Mouse (Mus musculus) heart, embryonic 14.5 days (tissue): ENCODE results near the gene Olfm2. TPM values are rescaled to one million over a fixed set of nuclear protein-coding genes. Genes with fewer than 3 reads are reported as not detected.

ENCODE experiments used
- ATAC-seq: fragments of 200-750 bp; cut with Nextera tagmentation; 2 replicates; pipeline ENCODE4 v1.8.0; 2017; ENCODE audit warnings: low read depth, moderate TSS enrichment; ENCODE audit not compliant: insufficient number of reproducible peaks, insufficient read depth, low FRiP score
- H3K27ac ChIP-seq, 2 experiments: fragments of 200-500 bp in 1 of 2; fragments of 300-500 bp in 1 of 2; sonication (generic) in 1 of 2; replicated peaks in 1 of 2; 2 replicates each; pipeline ENCODE4 v1.5.1; 2012 to 2014; ENCODE audit warnings: low read depth in 2 of 2, low read length in 2 of 2, control low read depth in 1 of 2, mild to moderate bottlenecking in 1 of 2, mixed read lengths in 1 of 2; ENCODE audit not compliant: control insufficient read depth in 1 of 2, insufficient read depth in 1 of 2
- H3K27me3 ChIP-seq: fragments of 300-500 bp; sonication (generic); 2 replicates; pipeline ENCODE4 v1.6.1; 2014; ENCODE audit warnings: mild to moderate bottlenecking, low read length, control low read depth; ENCODE audit not compliant: control insufficient read depth, insufficient read depth
- H3K36me3 ChIP-seq: fragments of 300-500 bp; sonication (generic); 2 replicates; pipeline ENCODE4 v1.6.1; 2014; ENCODE audit warnings: mild to moderate bottlenecking, control low read depth, low read length, mixed read lengths; ENCODE audit not compliant: control insufficient read depth, insufficient read depth
- H3K4me1 ChIP-seq, 2 experiments: fragments of 200-500 bp in 1 of 2; fragments of 300-500 bp in 1 of 2; sonication (generic) in 1 of 2; 2 replicates each; pipeline ENCODE4 v1.6.1; 2012 to 2014; ENCODE audit warnings: low read length in 2 of 2, control low read depth in 1 of 2, mixed read lengths in 1 of 2; ENCODE audit not compliant: control insufficient read depth in 2 of 2, insufficient read depth in 2 of 2
- H3K4me2 ChIP-seq: fragments of 300-500 bp; sonication (generic); 2 replicates; pipeline ENCODE4 v1.6.1; 2014; ENCODE audit warnings: mild to moderate bottlenecking, low read length
- H3K4me3 ChIP-seq, 2 experiments: fragments of 200-500 bp in 1 of 2; fragments of 300-500 bp in 1 of 2; sonication (generic) in 1 of 2; 2 replicates each; pipeline ENCODE4 v1.5.1; 2012 to 2014; ENCODE audit warnings: low read length in 2 of 2, mild to moderate bottlenecking in 2 of 2, control low read depth in 1 of 2, low read depth in 1 of 2, moderate library complexity in 1 of 2; ENCODE audit not compliant: control insufficient read depth in 1 of 2, insufficient read depth in 1 of 2
- H3K9ac ChIP-seq: fragments of 300-500 bp; sonication (generic); 2 replicates; pipeline ENCODE4 v1.6.1; 2014; ENCODE audit warnings: mild to moderate bottlenecking, low read length
- H3K9me3 ChIP-seq: fragments of 300-500 bp; sonication (generic); 2 replicates; pipeline ENCODE4 v1.6.1; 2016; ENCODE audit warnings: low read length, control low read depth; ENCODE audit not compliant: control insufficient read depth
- WGBS: fragments of 180-500 bp; shearing (Covaris S2); extraction: QIAGEN DNeasy Blood & Tissue Kit; methylation state at CpG from one replicate; pipeline ENCODE4 v1.1.7; 2014; 5-methylcytosine and 5-hydroxymethylcytosine counted together
- polyA plus RNA-seq: library from polyadenylated mRNA; unstranded; fragments of >200 nt; fragmentation: Nextera tagmentation; extraction: Ambion mirVana; gene quantifications from 2 replicates; pipeline ENCODE4 v1.2.1, GENCODE M21; 2014

Olfm2 gene
- polyA plus RNA-seq, 1 experiment from 2014 or later = 1.3 TPM

- Histone ChIP-seq H3K36me3 (no peaks in the 10 kb centered on the region), H3K4me1 (no peaks in the 10 kb centered on the region; a peak in 2 of 4 replicates), H3K9ac (no peak overlapping the region), H3K4me3 (no peak overlapping the region), H3K9me3 (no peaks in the 10 kb centered on the region), H3K27ac (no peak overlapping the region), H3K27me3 (no peaks in the 10 kb centered on the region), H3K4me2 (no peak overlapping the region)
- no peak for ATAC-seq
- WGBS = 61% methylated on average over 5 of the region's 5 CpGs
Measured at GRCm38 (mm10) chr9:20712934-20713477, 33.1 kb downstream of the Olfm2 start.

- Histone ChIP-seq H3K9ac (no peak overlapping the region), H3K4me3 (no peak overlapping the region), H3K27ac (no peak overlapping the region), H3K36me3 (no peaks in the 10 kb centered on the region), H3K4me2 (no peak overlapping the region), H3K4me1 (no peaks in the 10 kb centered on the region), H3K27me3 (no peaks in the 10 kb centered on the region), H3K9me3 (no peaks in the 10 kb centered on the region)
- ATAC-seq = no peak
- WGBS = 77% methylated on average over 3 of the region's 3 CpGs
Measured at GRCm38 (mm10) chr9:20710471-20710870, 35.7 kb downstream of the Olfm2 start.

- H3K4me3 ChIP-seq = no peak overlapping the region
- no peak overlapping the region for H3K4me2 ChIP-seq
- H3K27me3 ChIP-seq = no peaks in the 10 kb centered on the region
- H3K27ac ChIP-seq = no peak overlapping the region
- H3K9ac ChIP-seq = no peak overlapping the region
- ATAC-seq = no peak
- H3K36me3 ChIP-seq = no peaks in the 10 kb centered on the region
- no peaks in the 10 kb centered on the region for H3K9me3 ChIP-seq
- 37% methylated on average over 4 of the region's 4 CpGs for WGBS
- H3K4me1 ChIP-seq = no peaks in the 10 kb centered on the region
Measured at GRCm38 (mm10) chr9:20705981-20706380, 40.2 kb downstream of the Olfm2 start.

GRCm38 (mm10) chr9:20705420-20705819 lies 40.7 kb downstream of the Olfm2 start:
- Histone ChIP-seq H3K9me3 (no peaks in the 10 kb centered on the region), H3K36me3 (no peaks in the 10 kb centered on the region)

GRCm38 (mm10) chr9:20703832-20704380 lies 42.2 kb downstream of the Olfm2 start:
- no peak overlapping the region for H3K9ac ChIP-seq
- no peak for ATAC-seq
- H3K36me3 ChIP-seq = no peaks in the 10 kb centered on the region
- no peaks in the 10 kb centered on the region for H3K27me3 ChIP-seq
- no peak overlapping the region for H3K4me2 ChIP-seq
- H3K4me1 ChIP-seq = no peaks in the 10 kb centered on the region
- H3K9me3 ChIP-seq = no peaks in the 10 kb centered on the region
- no peak overlapping the region for H3K27ac ChIP-seq
- 59% methylated on average over 8 of the region's 8 CpGs for WGBS
- H3K4me3 ChIP-seq = no peak overlapping the region

More at GRCm38 (mm10) chr9:20705420-20705819, 40.7 kb downstream of the Olfm2 start:
- Histone ChIP-seq H3K27ac (no peak overlapping the region), H3K4me1 (no peaks in the 10 kb centered on the region), H3K4me2 (no peak overlapping the region), H3K27me3 (no peaks in the 10 kb centered on the region), H3K4me3 (no peak overlapping the region), H3K9ac (no peak overlapping the region)
- no peak for ATAC-seq

GRCm38 (mm10) chr9:20697466-20697865 lies 48.7 kb downstream of the Olfm2 start:
- H3K4me3 ChIP-seq = no peak overlapping the region
- WGBS = 20% methylated on average over 8 of the region's 8 CpGs

GRCm38 (mm10) chr9:20696107-20696712 lies 49.9 kb downstream of the Olfm2 start:
- no peak for ATAC-seq
- Histone ChIP-seq H3K36me3 (no peaks in the 10 kb centered on the region), H3K4me1 (peaks cover 3 to 13% of the 10 kb centered on the region in 2 experiments; a peak in 2 of 4 replicates), H3K9me3 (no peaks in the 10 kb centered on the region), H3K27ac (no peak overlapping the region), H3K9ac (no peak overlapping the region), H3K4me2 (no peak overlapping the region), H3K27me3 (peaks cover 24% of the 10 kb centered on the region), H3K4me3 (no peak overlapping the region)
- 61% methylated on average over 5 of the region's 5 CpGs for WGBS

More at GRCm38 (mm10) chr9:20697466-20697865, 48.7 kb downstream of the Olfm2 start:
- H3K4me2 ChIP-seq = no peak overlapping the region
- no peak for ATAC-seq
- H3K27ac ChIP-seq = no peak overlapping the region
- no peaks in the 10 kb centered on the region for H3K36me3 ChIP-seq
- H3K9me3 ChIP-seq = no peaks in the 10 kb centered on the region
- H3K27me3 ChIP-seq = peaks cover 24% of the 10 kb centered on the region
- peaks cover 3 to 13% of the 10 kb centered on the region in 2 experiments; a peak in 2 of 4 replicates for H3K4me1 ChIP-seq
- H3K9ac ChIP-seq = no peak overlapping the region
